Mouse (Mus musculus): ENCODE data around the gene Tbc1d30.

DNA sequence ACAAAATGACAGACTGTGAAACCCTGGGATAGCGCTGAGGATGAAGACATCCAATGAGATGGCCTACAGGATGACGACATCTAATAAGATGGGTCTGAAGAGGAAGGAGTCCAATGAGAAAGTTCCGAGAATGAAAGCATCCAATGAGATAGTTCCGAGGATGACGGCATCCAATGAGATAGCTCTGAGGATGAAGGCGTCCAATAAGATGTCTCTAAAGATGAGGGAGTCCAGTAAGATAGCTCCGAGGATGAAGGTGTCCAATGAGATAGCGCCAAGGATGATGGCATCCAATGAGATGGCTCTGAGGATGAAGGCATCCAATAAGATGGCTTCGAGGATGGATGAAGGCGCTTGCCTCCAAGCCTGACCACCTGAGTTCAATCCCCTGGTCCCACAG, 8.8 kb downstream of the Tbc1d30 start:
- TF ChIP-seq POLR2A (IDR thresholded peaks at IDR 0.05; ENCODE audit: low read depth, low read length): no peak
- no peak for TF ChIP-seq CTCF (conservative IDR thresholded peaks at IDR 0.05; ENCODE audit: insufficient read depth, insufficient read length, low read depth, low read length)

Measured in kidney, adult 2 months (tissue).